ENCODE assay signal across 9 mouse cellular contexts in the genomic region with DNA sequence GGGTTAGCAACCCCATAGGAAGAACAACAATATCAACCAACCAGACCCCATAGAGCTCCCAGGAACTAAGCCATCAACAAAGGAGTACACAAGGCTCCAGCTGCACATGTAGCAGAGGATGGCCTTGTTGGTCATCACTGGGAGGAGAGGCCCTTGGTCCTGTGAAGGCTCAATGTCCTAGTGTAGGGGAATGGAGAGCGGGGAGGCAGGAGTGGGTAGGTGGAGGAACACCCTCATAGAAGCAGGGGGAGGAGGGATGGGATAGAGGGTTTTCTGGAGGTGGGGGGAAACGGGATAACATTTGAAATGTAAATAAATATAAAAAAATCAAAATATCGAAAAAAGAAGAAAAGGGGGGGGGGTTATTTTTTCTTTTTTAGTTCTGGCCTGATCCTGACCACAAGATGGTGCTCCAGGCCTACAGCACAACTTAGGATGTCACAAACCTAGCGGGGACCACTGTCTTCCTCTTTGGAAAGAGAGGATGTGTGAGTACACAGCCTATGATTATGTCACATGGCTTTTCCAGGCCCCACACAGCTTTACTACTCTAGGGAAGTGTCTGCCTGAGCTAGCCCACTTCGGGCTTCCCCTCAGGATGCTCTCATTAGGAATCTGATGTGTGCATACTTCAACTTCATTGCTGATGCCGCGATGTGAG. TPM values are rescaled to one million over a fixed set of nuclear protein-coding genes. Genes with fewer than 3 reads are reported as not detected.
DNase-seq lines count a peak whose midpoint lies in the region; ATAC-seq lines count a peak whose summit lies in the region.
"Had no signal": no experiment of that assay in that cellular context is flagged by ENCODE, and none has a peak within 500 bp of the region (broad histone marks: within the 10 kb centered on the region; RNA-seq: fewer than 3 reads in every experiment).

No protein-coding gene starts in this region.

- 72% methylated on average over 7 of the region's 7 CpGs for WGBS in limb, embryonic 11.5 days
- 71% methylated on average over 7 of the region's 7 CpGs for WGBS in limb, embryonic 10.5 days
- 69% methylated on average over 7 of the region's 7 CpGs for WGBS in forebrain, embryonic 14.5 days

- peaks cover 13% of the 10 kb centered on the region for H3K36me3 ChIP-seq in limb, embryonic 11.5 days (ENCODE audit: control insufficient read depth, insufficient read depth, low read length)
- peaks cover 18% of the 10 kb centered on the region for H3K36me3 ChIP-seq in limb, embryonic 10.5 days
- peaks cover 23% of the 10 kb centered on the region for H3K36me3 ChIP-seq in forebrain, embryonic 14.5 days (ENCODE audit: control insufficient read depth, insufficient read depth, low read length)

- no peak overlapping the region for H3K4me2 ChIP-seq in limb, embryonic 11.5 days (ENCODE audit: low read depth, severe bottlenecking)
- H3K4me2 ChIP-seq in forebrain, embryonic 14.5 days (ENCODE audit: low read length): no peak overlapping the region
- H3K4me2 ChIP-seq: embryonic facial prominence, embryonic 15.5 days had no signal

- no peak overlapping the region for H3K9ac ChIP-seq in limb, embryonic 11.5 days (ENCODE audit: low read length)
- H3K9ac ChIP-seq in forebrain, embryonic 14.5 days (ENCODE audit: low read length): no peak overlapping the region
- H3K9ac ChIP-seq: embryonic facial prominence, embryonic 15.5 days had no signal

- H3K4me3 ChIP-seq in limb, embryonic 11.5 days (ENCODE audit: low read depth, low read length): no peak overlapping the region
- no peak overlapping the region for H3K4me3 ChIP-seq in limb, embryonic 10.5 days
- no peak overlapping the region for H3K4me3 ChIP-seq in forebrain, embryonic 14.5 days (ENCODE audit: low read depth, low read length)
- H3K4me3 ChIP-seq: embryonic facial prominence, embryonic 15.5 days had no signal

- no peak for ATAC-seq in CD4-positive, CD25-positive, alpha-beta regulatory T cell, adult 4 months
- ATAC-seq in limb, embryonic 11.5 days (ENCODE audit: insufficient number of reproducible peaks, low FRiP score, low TSS enrichment, low read depth): no peak
- ATAC-seq in forebrain, embryonic 14.5 days: peak; percentile 77; the same call in 1 of the 2 replicates

- DNase-seq in CD4-positive, CD25-positive, alpha-beta regulatory T cell, adult 2 months (ENCODE audit: low read depth, low spot score): peak; percentile 21
- DNase-seq in limb, embryonic 11.5 days (ENCODE audit: low spot score): peak; percentile 42
- DNase-seq in limb, embryonic 10.5 days (ENCODE audit: low spot score): no peak
- peak; percentile 73 for DNase-seq in forebrain, embryonic 14.5 days (ENCODE audit: low spot score)
- peak; percentile 36 to 55 for DNase-seq in left cerebral cortex, postnatal 25 days (ENCODE audit: low spot score in 2 of 2)
- DNase-seq in retina, postnatal 7 days (ENCODE audit: low read depth, low spot score): peak; percentile 16
- no peak for DNase-seq in B cell, adult 2 months

- H3K27me3 ChIP-seq in limb, embryonic 11.5 days (ENCODE audit: control insufficient read depth, insufficient read depth, low read length): no peaks in the 10 kb centered on the region
- no peaks in the 10 kb centered on the region for H3K27me3 ChIP-seq in limb, embryonic 10.5 days (ENCODE audit: low read depth, poor library complexity, severe bottlenecking)
- H3K27me3 ChIP-seq in forebrain, embryonic 14.5 days (replicated peaks; ENCODE audit: control insufficient read depth, insufficient read depth, low read length): no peaks in the 10 kb centered on the region
- H3K27me3 ChIP-seq: embryonic facial prominence, embryonic 15.5 days had no signal

- no peak overlapping the region for H3K27ac ChIP-seq in limb, embryonic 11.5 days (replicated peaks; ENCODE audit: low read depth, low read length)
- H3K27ac ChIP-seq in limb, embryonic 10.5 days: no peak overlapping the region
- no peak overlapping the region for H3K27ac ChIP-seq in forebrain, embryonic 14.5 days (ENCODE audit: low read depth, low read length)
- H3K27ac ChIP-seq: embryonic facial prominence, embryonic 15.5 days had no signal

- H3K4me1 ChIP-seq in limb, embryonic 11.5 days (ENCODE audit: control insufficient read depth, insufficient read depth, low read length): no peaks in the 10 kb centered on the region
- H3K4me1 ChIP-seq in limb, embryonic 10.5 days: no peaks in the 10 kb centered on the region
- no peaks in the 10 kb centered on the region for H3K4me1 ChIP-seq in forebrain, embryonic 14.5 days (ENCODE audit: control insufficient read depth, insufficient read depth, low read length)
- H3K4me1 ChIP-seq: embryonic facial prominence, embryonic 15.5 days had no signal

- H3K9me3 ChIP-seq in limb, embryonic 11.5 days (ENCODE audit: control insufficient read depth, low read length): no peaks in the 10 kb centered on the region
- no peaks in the 10 kb centered on the region for H3K9me3 ChIP-seq in limb, embryonic 10.5 days (replicated peaks)
- no peaks in the 10 kb centered on the region for H3K9me3 ChIP-seq in forebrain, embryonic 14.5 days (replicated peaks; ENCODE audit: control insufficient read depth, low read length)
- H3K9me3 ChIP-seq: embryonic facial prominence, embryonic 15.5 days had no signal

- intact Hi-C loops in left cerebral cortex, postnatal 25 days (cut with DNase I): loop anchor here (1.0 to 10.0 kb wide), 4 partner anchors 320 to 1518 kb away; no protein-coding TSS in a partner anchor

RNA-seq across cellular contexts. Expression of a gene that starts 10.5 kb away (rescaled TPM):
- 10 to 100 TPM; 26.5 to 28.1 TPM for polyA plus RNA-seq in CD4-positive, CD25-positive, alpha-beta regulatory T cell, adult 4 months (2017; shearing (Covaris generic))
- polyA plus RNA-seq in limb, embryonic 11.5 days (2014; fragmentation: Nextera tagmentation; extraction: Ambion mirVana): 29.8 TPM in 2 replicates
- polyA plus RNA-seq in limb, embryonic 10.5 days (2016; fragmentation: Nextera tagmentation; extraction: Ambion mirVana): 25.7 and 30.6 TPM in 2 replicates
- polyA plus RNA-seq in forebrain, embryonic 14.5 days (2014; fragmentation: Nextera tagmentation; extraction: Ambion mirVana): 69.8 and 75.5 TPM in 2 replicates
- total RNA-seq in left cerebral cortex, postnatal 25 days (2021): 10 to 100 TPM; 37.7 to 42.9 TPM

RNA-seq across cellular contexts. Expression of a gene that starts 10.6 kb away (rescaled TPM):
- 10 to 100 TPM; 53.9 to 63.6 TPM for polyA plus RNA-seq in CD4-positive, CD25-positive, alpha-beta regulatory T cell, adult 4 months (2017; shearing (Covaris generic))
- 50.1 and 53.2 TPM in 2 replicates for polyA plus RNA-seq in limb, embryonic 11.5 days (2014; fragmentation: Nextera tagmentation; extraction: Ambion mirVana)
- 57.9 and 64.1 TPM in 2 replicates for polyA plus RNA-seq in limb, embryonic 10.5 days (2016; fragmentation: Nextera tagmentation; extraction: Ambion mirVana)
- 42.7 and 46.6 TPM in 2 replicates for polyA plus RNA-seq in forebrain, embryonic 14.5 days (2014; fragmentation: Nextera tagmentation; extraction: Ambion mirVana)
- 10 to 100 TPM; 25.7 to 27.5 TPM for total RNA-seq in left cerebral cortex, postnatal 25 days (2021)

Comparison
In these comparisons a context has a peak if more than half of its experiments do, and no peak if none do; other contexts are left out.
1. DNase-seq: peak in CD4-positive, CD25-positive, alpha-beta regulatory T cell, adult 2 months (single experiment), limb, embryonic 11.5 days (single experiment), forebrain, embryonic 14.5 days (single experiment), left cerebral cortex, postnatal 25 days (2 of 2) and retina, postnatal 7 days (single experiment); none in limb, embryonic 10.5 days (single experiment) and B cell, adult 2 months (0 of 2).